Comparison of ENCODE assay signal across 10 mouse cellular contexts in the genomic region with DNA sequence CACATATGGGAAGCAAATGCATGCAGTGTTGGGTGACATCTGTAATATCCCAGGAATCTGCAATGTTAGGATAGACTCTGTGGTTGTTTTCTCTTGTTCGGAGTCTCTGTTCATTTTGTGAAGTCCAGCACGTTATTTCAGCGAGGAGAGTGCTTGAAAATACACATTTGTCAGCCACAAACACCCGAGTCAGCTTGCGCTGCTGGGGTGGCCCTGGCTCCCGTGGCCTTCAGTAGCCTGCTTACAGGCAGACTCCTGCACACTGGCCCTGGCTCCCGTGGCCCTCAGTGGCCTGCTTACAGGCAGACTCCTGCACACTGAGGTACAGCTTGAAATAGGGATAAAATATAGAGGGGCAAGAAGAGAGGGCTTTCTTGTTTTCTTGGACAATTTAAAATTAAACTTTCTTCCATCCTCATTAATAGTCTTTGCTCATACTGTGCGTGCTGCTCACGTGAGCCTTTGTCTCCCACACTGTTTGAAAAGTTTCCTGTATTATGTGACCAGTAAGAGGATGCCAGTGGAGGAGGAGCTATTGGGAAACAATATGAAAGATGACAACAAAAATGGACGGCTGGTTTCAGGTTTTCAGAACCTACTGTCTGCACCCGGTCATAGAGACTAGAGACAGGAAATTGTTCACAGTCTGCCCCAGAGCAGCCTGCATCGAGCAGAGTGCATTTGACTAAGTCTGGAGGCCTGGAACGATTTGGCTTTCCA.
DNase-seq lines count a peak whose midpoint lies in the region; ATAC-seq and TF ChIP-seq lines count a peak whose summit lies in the region.
"Had no signal": no experiment of that assay in that cellular context is flagged by ENCODE, and none has a peak within 500 bp of the region (broad histone marks: within the 10 kb centered on the region; RNA-seq: fewer than 3 reads in every experiment).

No protein-coding gene starts in this region.

- ATAC-seq in forebrain, embryonic 12.5 days (ENCODE audit: low FRiP score), result peak; percentile 58; the same call in 1 of the 2 replicates

- TF ChIP-seq CTCF in thymus, adult 2 months (IDR thresholded peaks at IDR 0.05; ENCODE audit: borderline replicate concordance, control insufficient read depth, extremely low read depth, insufficient read depth, low read length, poor library complexity), result no peak
- no peak for TF ChIP-seq CTCF in lung, adult 2 months (IDR thresholded peaks at IDR 0.05; ENCODE audit: insufficient read depth, low read length)

- H3K4me1 ChIP-seq in thymus, adult 2 months (replicated peaks; ENCODE audit: control insufficient read depth, insufficient read depth, low read length), result peaks cover 8% of the 10 kb centered on the region
- peaks cover 17% of the 10 kb centered on the region for H3K4me1 ChIP-seq in forebrain, embryonic 12.5 days
- no peaks in the 10 kb centered on the region for H3K4me1 ChIP-seq in lung, adult 2 months (ENCODE audit: control insufficient read depth, insufficient read depth, low read length)
- H3K4me1 ChIP-seq: liver, embryonic 13.5 days had no signal

- no peak overlapping the region for H3K4me2 ChIP-seq in forebrain, embryonic 12.5 days
- H3K4me2 ChIP-seq: liver, embryonic 13.5 days; neural tube, embryonic 12.5 days had no signal

- TF ChIP-seq POLR2A in thymus, adult 2 months (IDR thresholded peaks at IDR 0.05; ENCODE audit: control insufficient read depth, extremely low read depth, insufficient read depth, low read length, poor library complexity), result no peak
- no peak for TF ChIP-seq POLR2A in lung, adult 2 months (IDR thresholded peaks at IDR 0.05; ENCODE audit: borderline replicate concordance, extremely low read depth, low read depth, low read length)

- H3K4me3 ChIP-seq in thymus, adult 2 months (ENCODE audit: control insufficient read depth, insufficient read depth, low read length), result no peak overlapping the region
- no peak overlapping the region for H3K4me3 ChIP-seq in forebrain, embryonic 12.5 days (replicated peaks)
- no peak overlapping the region for H3K4me3 ChIP-seq in lung, adult 2 months (replicated peaks; ENCODE audit: extremely low read depth, low read depth, low read length)
- H3K4me3 ChIP-seq: liver, embryonic 13.5 days; neural tube, embryonic 12.5 days had no signal

- H3K27me3 ChIP-seq in thymus, adult 2 months (ENCODE audit: control insufficient read depth, insufficient read depth, low read length), result no peaks in the 10 kb centered on the region
- H3K27me3 ChIP-seq in forebrain, embryonic 12.5 days, result no peaks in the 10 kb centered on the region; the same call in 1 of the 2 replicates
- H3K27me3 ChIP-seq: liver, embryonic 13.5 days; neural tube, embryonic 12.5 days had no signal

- H3K9ac ChIP-seq in forebrain, embryonic 12.5 days, result no peak overlapping the region
- H3K9ac ChIP-seq: liver, embryonic 13.5 days; neural tube, embryonic 12.5 days had no signal

- WGBS in thymus, adult 2 months, result 83% methylated on average over 13 of the region's 13 CpGs
- WGBS in forebrain, embryonic 12.5 days, result 58% methylated on average over 13 of the region's 13 CpGs
- WGBS in lung, adult 2 months, result 63% methylated on average over 13 of the region's 13 CpGs

- H3K9me3 ChIP-seq in forebrain, embryonic 12.5 days, result no peaks in the 10 kb centered on the region
- H3K9me3 ChIP-seq: liver, embryonic 13.5 days; neural tube, embryonic 12.5 days had no signal

- H3K27ac ChIP-seq in thymus, adult 2 months (ENCODE audit: control insufficient read depth, insufficient read depth, low read length), result no peak overlapping the region
- peak overlapping the region; percentile 61 for H3K27ac ChIP-seq in forebrain, embryonic 12.5 days
- H3K27ac ChIP-seq: liver, embryonic 13.5 days; neural tube, embryonic 12.5 days had no signal

- H3K36me3 ChIP-seq in thymus, adult 2 months (ENCODE audit: control insufficient read depth, insufficient read depth, low read length), result no peaks in the 10 kb centered on the region
- H3K36me3 ChIP-seq in forebrain, embryonic 12.5 days (replicated peaks), result no peaks in the 10 kb centered on the region
- H3K36me3 ChIP-seq: liver, embryonic 13.5 days; neural tube, embryonic 12.5 days had no signal

- DNase-seq in thymus, postnatal 4 days, result peak; percentile 28
- no peak for DNase-seq in thymus, adult 2 months
- DNase-seq in cerebellum, adult 8-10 months, result peak; percentile 63
- DNase-seq in right cerebral cortex, postnatal 25 days, result no peak
- DNase-seq in spleen, postnatal 36 days (ENCODE audit: low spot score in 2 of 2), result no peak
- DNase-seq in lung, adult 2 months, result no peak
- DNase-seq: kidney, adult 8-10 months; liver, embryonic 13.5 days had no signal

Comparison
In these comparisons a context has a peak if more than half of its experiments do, and no peak if none do; other contexts are left out.
1. DNase-seq: peak in thymus, postnatal 4 days (single experiment) and cerebellum, adult 8-10 months (single experiment); none in thymus, adult 2 months (single experiment), right cerebral cortex, postnatal 25 days (single experiment), spleen, postnatal 36 days (0 of 2) and lung, adult 2 months (single experiment).